Mouse (Mus musculus) thymus, adult 2 months (tissue): Measurements from ENCODE around the gene Ccdc180.

Source experiments
- CTCF ChIP-seq: fragments of 200-500 bp; IDR thresholded peaks from 2 replicates; pipeline ENCODE4 v1.5.1; 2012; ENCODE audit warnings: mild to moderate bottlenecking, control low read depth, low read length, moderate library complexity, borderline replicate concordance; ENCODE audit not compliant: control insufficient read depth, poor library complexity, insufficient read depth; ENCODE audit errors: extremely low read depth
- POLR2A ChIP-seq: fragments of 200-500 bp; IDR thresholded peaks from 2 replicates; pipeline ENCODE4 v1.6.1; 2012; ENCODE audit warnings: mild to moderate bottlenecking, low read length, control low read depth, moderate library complexity; ENCODE audit not compliant: control insufficient read depth, poor library complexity, insufficient read depth; ENCODE audit errors: extremely low read depth

- TF ChIP-seq CTCF (no peak), POLR2A (no peak)
Observed at GRCm38 (mm10) chr4:45909256-45909655, 19.2 kb downstream of the Ccdc180 start.
